Mouse (Mus musculus) lung, postnatal 0 days (tissue): Measurements from ENCODE around the gene Pde10a. TPM values are rescaled to one million over a fixed set of nuclear protein-coding genes. Genes with fewer than 3 reads are reported as not detected.

Experiments used
- ATAC-seq: fragments of 200-750 bp; cut with Nextera tagmentation; 2 replicates; pipeline ENCODE4 v1.8.0; 2017; ENCODE audit warnings: moderate library complexity
- DNase-seq: peaks from one replicate; pipeline ENCODE4 v3.0.0-alpha.2; 2016; ENCODE audit warnings: low spot score
- H3K27ac ChIP-seq: fragments of 300-500 bp; sonication (generic); 2 replicates; pipeline ENCODE4 v1.5.1; 2014; ENCODE audit warnings: antibody characterized with exemption, mild to moderate bottlenecking, low read length, mixed read lengths
- H3K27me3 ChIP-seq: fragments of 300-500 bp; sonication (generic); replicated peaks from 2 replicates; pipeline ENCODE4 v1.6.1; 2014; ENCODE audit warnings: low read length, mixed read lengths; ENCODE audit not compliant: insufficient read depth
- H3K36me3 ChIP-seq: fragments of 300-500 bp; sonication (generic); 2 replicates; pipeline ENCODE4 v1.6.1; 2014; ENCODE audit warnings: low read length, mixed read lengths; ENCODE audit not compliant: insufficient read depth
- H3K4me1 ChIP-seq: fragments of 300-500 bp; sonication (generic); 2 replicates; pipeline ENCODE4 v1.6.1; 2014; ENCODE audit warnings: antibody characterized with exemption, low read depth, low read length, mixed read lengths; ENCODE audit not compliant: insufficient read depth
- H3K4me2 ChIP-seq: fragments of 300-500 bp; sonication (generic); replicated peaks from 2 replicates; pipeline ENCODE4 v1.6.1; 2014; ENCODE audit warnings: low read depth, mild to moderate bottlenecking, low read length, moderate library complexity, mixed read lengths
- H3K4me3 ChIP-seq: fragments of 300-500 bp; sonication (generic); 2 replicates; pipeline ENCODE4 v1.5.1; 2014; ENCODE audit warnings: low read depth, low read length
- H3K9ac ChIP-seq: fragments of 300-500 bp; sonication (generic); replicated peaks from 2 replicates; pipeline ENCODE4 v1.6.1; 2014; ENCODE audit warnings: low read depth, mild to moderate bottlenecking
- H3K9me3 ChIP-seq: fragments of 300-500 bp; sonication (generic); 2 replicates; pipeline ENCODE4 v1.6.1; 2016; ENCODE audit warnings: low read length, mixed read lengths
- CTCF ChIP-seq: IDR thresholded peaks from 2 replicates; pipeline ENCODE4 v1.5.1; 2016; ENCODE audit warnings: antibody characterized with exemption, mild to moderate bottlenecking
- EP300 ChIP-seq: IDR thresholded peaks from 2 replicates; pipeline ENCODE4 v1.6.1; 2016; ENCODE audit warnings: antibody characterized with exemption, mild to moderate bottlenecking, control low read depth
- WGBS: fragments of 180-500 bp; shearing (Covaris S2); extraction: QIAGEN DNeasy Blood & Tissue Kit; methylation state at CpG from one replicate; pipeline ENCODE4 v1.1.7; 2014; 5-methylcytosine and 5-hydroxymethylcytosine counted together
- polyA plus RNA-seq: library from polyadenylated mRNA; unstranded; fragments of >200 nt; fragmentation: Nextera tagmentation; extraction: Ambion mirVana; gene quantifications from 2 replicates; pipeline ENCODE4 v1.2.1, GENCODE M21; 2015

Pde10a gene
- polyA plus RNA-seq, 1 experiment from 2014 or later = 0.86 TPM

DNA sequence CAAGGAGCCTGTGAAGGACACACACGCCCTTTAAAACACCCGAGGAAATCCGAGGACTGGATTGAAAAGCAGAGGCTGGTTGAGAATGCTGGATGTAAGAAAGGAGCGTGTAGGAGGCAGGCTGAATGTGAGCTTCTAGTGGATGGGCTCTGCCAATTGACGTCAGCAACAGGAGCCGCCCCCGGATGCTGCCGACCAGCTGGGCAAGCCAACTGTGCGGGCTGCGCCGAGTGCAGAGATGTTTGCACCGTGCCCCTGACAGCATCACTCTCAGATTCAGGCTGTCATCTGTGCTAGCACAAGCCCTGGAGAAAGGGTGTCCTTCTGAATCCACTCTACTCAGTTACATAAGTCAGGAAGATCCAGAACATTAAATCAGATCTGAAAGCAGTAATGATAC, 37.3 kb upstream of the Pde10a start:
- H3K27me3 ChIP-seq = no peaks in the 10 kb centered on the region
- no peak overlapping the region for H3K9ac ChIP-seq
- 38% methylated on average over 12 of the region's 12 CpGs for WGBS
- no peak overlapping the region for H3K27ac ChIP-seq
- DNase-seq = peak; percentile 52
- H3K4me3 ChIP-seq = no peak overlapping the region
- TF ChIP-seq EP300 (no peak), CTCF (no peak)
- no peaks in the 10 kb centered on the region for H3K9me3 ChIP-seq
- no peaks in the 10 kb centered on the region for H3K4me1 ChIP-seq
- no peak overlapping the region for H3K4me2 ChIP-seq
- H3K36me3 ChIP-seq = no peaks in the 10 kb centered on the region
- peak; percentile 78 for ATAC-seq

- no peak for ATAC-seq
These were observed 34.2 kb upstream of the Pde10a start for GRCm38 (mm10) chr17:8490971-8491370.

GRCm38 (mm10) chr17:8493461-8493860, 31.7 kb upstream of the Pde10a start:
- no peak for DNase-seq
- TF ChIP-seq CTCF (no peak), EP300 (no peak)
- no peak overlapping the region for H3K27ac ChIP-seq
- no peaks in the 10 kb centered on the region for H3K4me1 ChIP-seq
- 81% methylated on average over 4 of the region's 4 CpGs for WGBS
- no peak overlapping the region for H3K4me2 ChIP-seq
- H3K4me3 ChIP-seq = no peak overlapping the region
- no peak for ATAC-seq
- no peaks in the 10 kb centered on the region for H3K27me3 ChIP-seq
- no peaks in the 10 kb centered on the region for H3K9me3 ChIP-seq
- no peaks in the 10 kb centered on the region for H3K36me3 ChIP-seq
- H3K9ac ChIP-seq = no peak overlapping the region

More at GRCm38 (mm10) chr17:8490971-8491370, 34.2 kb upstream of the Pde10a start:
- Histone ChIP-seq H3K9ac (no peak overlapping the region), H3K4me1 (no peaks in the 10 kb centered on the region), H3K27ac (no peak overlapping the region), H3K4me3 (no peak overlapping the region), H3K27me3 (no peaks in the 10 kb centered on the region), H3K9me3 (no peaks in the 10 kb centered on the region), H3K4me2 (no peak overlapping the region), H3K36me3 (no peaks in the 10 kb centered on the region)
- WGBS = 81% methylated on average over 5 of the region's 5 CpGs
- TF ChIP-seq EP300 (no peak), CTCF (no peak)
- DNase-seq = no peak

- TF ChIP-seq CTCF (no peak), EP300 (no peak)
- Histone ChIP-seq H3K4me3 (no peak overlapping the region), H3K36me3 (no peaks in the 10 kb centered on the region), H3K4me1 (no peaks in the 10 kb centered on the region), H3K27me3 (no peaks in the 10 kb centered on the region), H3K4me2 (no peak overlapping the region), H3K27ac (no peak overlapping the region), H3K9ac (no peak overlapping the region), H3K9me3 (no peaks in the 10 kb centered on the region)
- WGBS = 78% methylated on average over 1 of the region's 1 CpGs
- ATAC-seq (no peak), DNase-seq (no peak)
These were observed 27.0 kb upstream of the Pde10a start for GRCm38 (mm10) chr17:8498151-8498550.

- TF ChIP-seq EP300 (no peak), CTCF (no peak)
- Histone ChIP-seq H3K9ac (no peak overlapping the region), H3K36me3 (no peaks in the 10 kb centered on the region), H3K9me3 (no peaks in the 10 kb centered on the region), H3K4me2 (no peak overlapping the region), H3K27me3 (no peaks in the 10 kb centered on the region), H3K4me3 (no peak overlapping the region), H3K4me1 (no peaks in the 10 kb centered on the region), H3K27ac (no peak overlapping the region)
- 44% methylated on average over 5 of the region's 5 CpGs for WGBS
- ATAC-seq = no peak
- DNase-seq = no peak
These were observed 26.5 kb upstream of the Pde10a start for GRCm38 (mm10) chr17:8498655-8499054.

GRCm38 (mm10) chr17:8499564-8500117, 25.5 kb upstream of the Pde10a start:
- WGBS = 59% methylated on average over 4 of the region's 4 CpGs
- peak; percentile 43 for ATAC-seq
- Histone ChIP-seq H3K4me1 (no peaks in the 10 kb centered on the region), H3K4me3 (no peak overlapping the region), H3K9me3 (no peaks in the 10 kb centered on the region), H3K27me3 (no peaks in the 10 kb centered on the region), H3K36me3 (no peaks in the 10 kb centered on the region), H3K4me2 (no peak overlapping the region), H3K9ac (no peak overlapping the region), H3K27ac (no peak overlapping the region)
- TF ChIP-seq EP300 = no peak
- no peak for TF ChIP-seq CTCF
- DNase-seq = peak; percentile 9

DNA sequence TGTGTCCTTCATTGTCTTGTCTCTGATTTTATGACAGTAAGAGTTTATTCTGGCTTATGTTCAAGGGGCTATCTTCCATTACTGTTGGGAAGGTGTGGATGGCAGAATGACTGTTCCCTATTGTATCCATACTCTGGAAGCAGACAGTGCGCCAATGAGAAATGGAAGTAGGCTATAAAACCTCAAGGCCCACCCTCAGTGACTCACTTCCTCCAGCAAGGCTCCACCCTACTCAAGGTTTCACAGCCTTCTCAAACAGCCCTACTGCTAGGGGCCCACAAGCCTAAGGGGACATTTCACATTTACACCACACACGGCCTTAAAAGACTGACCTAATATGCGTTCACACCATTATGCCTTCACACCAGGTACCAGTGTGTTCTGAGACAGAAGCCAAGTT, 20.8 kb upstream of the Pde10a start:
- WGBS = 72% methylated on average over 3 of the region's 3 CpGs
- no peak for TF ChIP-seq CTCF
- H3K4me3 ChIP-seq = no peak overlapping the region
- ATAC-seq (no peak), DNase-seq (no peak)
- no peak overlapping the region for H3K4me2 ChIP-seq
- H3K9ac ChIP-seq = no peak overlapping the region
- no peaks in the 10 kb centered on the region for H3K9me3 ChIP-seq
- no peak overlapping the region for H3K27ac ChIP-seq
- H3K27me3 ChIP-seq = no peaks in the 10 kb centered on the region
- peaks cover 7% of the 10 kb centered on the region; the same call in 1 of the 2 replicates for H3K4me1 ChIP-seq
- no peaks in the 10 kb centered on the region for H3K36me3 ChIP-seq
